ENCODE assay signal across 8 mouse cellular contexts in the genomic region with DNA sequence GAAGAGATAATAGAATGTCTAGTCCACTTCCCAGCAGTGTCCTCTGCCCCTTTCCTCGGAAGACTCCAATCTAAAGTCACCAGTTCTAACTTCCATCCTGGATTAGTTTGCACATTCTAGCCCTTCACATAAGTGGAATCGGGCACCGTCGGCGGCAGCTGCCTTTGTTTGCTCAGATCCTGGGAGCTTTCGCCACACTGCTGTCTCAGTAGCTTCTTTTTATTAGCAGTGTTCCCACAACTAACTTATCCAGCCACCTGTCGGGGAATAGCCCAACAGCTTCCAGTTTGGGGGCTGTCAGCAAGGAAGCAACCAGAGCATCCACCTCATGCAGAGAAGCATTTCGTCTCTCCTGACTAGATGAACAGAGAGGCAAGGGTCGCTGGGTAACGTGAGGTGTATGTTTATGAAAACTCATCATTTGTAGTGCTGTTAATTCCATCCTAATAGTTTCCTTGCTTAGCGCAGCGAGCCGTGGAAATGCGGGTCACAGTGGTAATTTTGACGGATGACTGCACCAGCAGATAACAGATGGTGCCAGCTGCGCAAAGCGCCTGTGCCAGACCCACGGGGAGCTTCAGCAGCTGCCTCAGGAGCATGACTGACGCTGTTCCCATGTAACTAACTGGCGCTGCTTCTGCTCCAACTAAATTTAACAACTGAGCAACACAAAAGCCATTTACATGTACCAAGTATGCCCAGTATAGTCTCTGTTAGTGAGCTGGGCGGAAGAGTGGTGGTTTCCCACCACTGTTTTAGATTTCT. TPM values are rescaled to one million over a fixed set of nuclear protein-coding genes. Genes with fewer than 3 reads are reported as not detected.
DNase-seq lines count a peak whose midpoint lies in the region; ATAC-seq and TF ChIP-seq lines count a peak whose summit lies in the region.

No protein-coding gene starts in this region.

- no peak for TF ChIP-seq EP300 in stomach, postnatal 0 days (optimal IDR thresholded peaks at IDR 0.05)

- H3K4me1 ChIP-seq in midbrain, embryonic 10.5 days, result 0 out of 2 replicates have a peak, but pooled peaks cover 4% of the 10 kb centered on the region
- no peaks in the 10 kb centered on the region for H3K4me1 ChIP-seq in midbrain, embryonic 11.5 days (ENCODE audit: control insufficient read depth, insufficient read depth, low read length)
- no peaks in the 10 kb centered on the region for H3K4me1 ChIP-seq in heart, embryonic 16.5 days (ENCODE audit: control insufficient read depth, insufficient read depth, low read length)
- peaks cover 11% of the 10 kb centered on the region; the same call in 1 of the 2 replicates for H3K4me1 ChIP-seq in midbrain, embryonic 12.5 days
- no peaks in the 10 kb centered on the region for H3K4me1 ChIP-seq in stomach, postnatal 0 days (replicated peaks; ENCODE audit: control insufficient read depth, insufficient read depth)

- H3K27ac ChIP-seq in midbrain, embryonic 10.5 days (replicated peaks), result 0 out of 2 replicates have a peak overlapping the region, but pooled peaks have one; percentile 0
- H3K27ac ChIP-seq in midbrain, embryonic 11.5 days (ENCODE audit: low read depth, low read length), result no peak overlapping the region
- H3K27ac ChIP-seq in heart, embryonic 16.5 days (ENCODE audit: low read length), result peak overlapping the region; percentile 52
- peak overlapping the region; percentile 56; the same call in 1 of the 2 replicates for H3K27ac ChIP-seq in midbrain, embryonic 12.5 days (replicated peaks)
- no peak overlapping the region for H3K27ac ChIP-seq in stomach, postnatal 0 days (replicated peaks)

- no peak for ATAC-seq in midbrain, embryonic 11.5 days (ENCODE audit: low FRiP score)
- ATAC-seq in heart, embryonic 16.5 days (replicated peaks; ENCODE audit: extremely low read depth, insufficient read depth, low FRiP score), result no peak
- no peak for ATAC-seq in midbrain, embryonic 12.5 days (ENCODE audit: low FRiP score, low read depth)
- no peak for ATAC-seq in stomach, postnatal 0 days (ENCODE audit: low FRiP score, low TSS enrichment)
- no peak for ATAC-seq in monocyte, adult 5-6 weeks (replicated peaks; ENCODE audit: insufficient number of reproducible peaks, low FRiP score, low TSS enrichment, poor library complexity, severe bottlenecking)

- WGBS in midbrain, embryonic 10.5 days, result 85% methylated on average over 21 of the region's 21 CpGs
- 80% methylated on average over 21 of the region's 21 CpGs for WGBS in midbrain, embryonic 11.5 days
- 73% methylated on average over 21 of the region's 21 CpGs for WGBS in heart, embryonic 16.5 days
- WGBS in midbrain, embryonic 12.5 days, result 68% methylated on average over 21 of the region's 21 CpGs
- WGBS in stomach, postnatal 0 days, result 49% methylated on average over 21 of the region's 21 CpGs

- H3K27me3 ChIP-seq in midbrain, embryonic 10.5 days (ENCODE audit: low read depth, poor library complexity, severe bottlenecking), result no peaks in the 10 kb centered on the region
- H3K27me3 ChIP-seq in midbrain, embryonic 11.5 days (ENCODE audit: control insufficient read depth, insufficient read depth, low read length), result no peaks in the 10 kb centered on the region
- no peaks in the 10 kb centered on the region for H3K27me3 ChIP-seq in heart, embryonic 16.5 days (ENCODE audit: control insufficient read depth, insufficient read depth, low read length)
- no peaks in the 10 kb centered on the region for H3K27me3 ChIP-seq in midbrain, embryonic 12.5 days
- H3K27me3 ChIP-seq in stomach, postnatal 0 days (ENCODE audit: control insufficient read depth, insufficient read depth, low read length), result no peaks in the 10 kb centered on the region

- TF ChIP-seq CTCF in stomach, postnatal 0 days (IDR thresholded peaks at IDR 0.05; ENCODE audit: low read depth), result no peak

- H3K4me3 ChIP-seq in midbrain, embryonic 10.5 days, result no peak overlapping the region
- no peak overlapping the region for H3K4me3 ChIP-seq in midbrain, embryonic 11.5 days (ENCODE audit: low read depth, low read length)
- no peak overlapping the region for H3K4me3 ChIP-seq in heart, embryonic 16.5 days (ENCODE audit: low read length)
- H3K4me3 ChIP-seq in midbrain, embryonic 12.5 days, result no peak overlapping the region
- H3K4me3 ChIP-seq in stomach, postnatal 0 days (ENCODE audit: low read depth, low read length), result no peak overlapping the region

- no peak overlapping the region for H3K4me2 ChIP-seq in midbrain, embryonic 11.5 days
- H3K4me2 ChIP-seq in heart, embryonic 16.5 days (ENCODE audit: low read depth, low read length), result no peak overlapping the region
- H3K4me2 ChIP-seq in midbrain, embryonic 12.5 days (replicated peaks), result no peak overlapping the region
- no peak overlapping the region for H3K4me2 ChIP-seq in stomach, postnatal 0 days (replicated peaks; ENCODE audit: low read depth)

- H3K9me3 ChIP-seq in midbrain, embryonic 10.5 days (replicated peaks), result no peaks in the 10 kb centered on the region
- H3K9me3 ChIP-seq in midbrain, embryonic 11.5 days (ENCODE audit: control insufficient read depth, low read length), result no peaks in the 10 kb centered on the region
- H3K9me3 ChIP-seq in heart, embryonic 16.5 days (replicated peaks; ENCODE audit: control insufficient read depth, low read length), result no peaks in the 10 kb centered on the region
- H3K9me3 ChIP-seq in midbrain, embryonic 12.5 days, result no peaks in the 10 kb centered on the region
- no peaks in the 10 kb centered on the region for H3K9me3 ChIP-seq in stomach, postnatal 0 days (ENCODE audit: control insufficient read depth, low read length)

- H3K9ac ChIP-seq in midbrain, embryonic 11.5 days (ENCODE audit: low read length), result no peak overlapping the region
- H3K9ac ChIP-seq in heart, embryonic 16.5 days (ENCODE audit: low read length), result no peak overlapping the region
- no peak overlapping the region for H3K9ac ChIP-seq in midbrain, embryonic 12.5 days (replicated peaks)
- no peak overlapping the region for H3K9ac ChIP-seq in stomach, postnatal 0 days (ENCODE audit: low read length)

- no peak for DNase-seq in midbrain, embryonic 10.5 days (ENCODE audit: low spot score)
- DNase-seq in midbrain, embryonic 11.5 days (ENCODE audit: low spot score, missing footprints), result no peak
- peak; percentile 31 to 68 for DNase-seq in kidney, postnatal 36 days
- peak; percentile 15 for DNase-seq in stomach, postnatal 0 days (ENCODE audit: low spot score)
- DNase-seq in spleen, adult 18-20 months, result no peak

- peaks cover 88% of the 10 kb centered on the region for H3K36me3 ChIP-seq in midbrain, embryonic 10.5 days
- 0 out of 2 replicates have a peak, but pooled peaks cover 3% of the 10 kb centered on the region for H3K36me3 ChIP-seq in midbrain, embryonic 11.5 days (ENCODE audit: control insufficient read depth, insufficient read depth, low read length)
- H3K36me3 ChIP-seq in heart, embryonic 16.5 days (ENCODE audit: control insufficient read depth, insufficient read depth), result peaks cover 34% of the 10 kb centered on the region
- H3K36me3 ChIP-seq in midbrain, embryonic 12.5 days, result peaks cover 37% of the 10 kb centered on the region
- 0 out of 2 replicates have a peak, but pooled peaks cover 4% of the 10 kb centered on the region for H3K36me3 ChIP-seq in stomach, postnatal 0 days (ENCODE audit: control insufficient read depth, insufficient read depth, low read length)

RNA-seq across cellular contexts. Expression of a gene that starts 25.7 kb away (rescaled TPM):
- polyA plus RNA-seq in midbrain, embryonic 10.5 days (2016; fragmentation: Nextera tagmentation; extraction: Ambion mirVana), result 22.8 and 23.3 TPM in 2 replicates
- polyA plus RNA-seq in midbrain, embryonic 11.5 days (2014; fragmentation: Nextera tagmentation; extraction: Ambion mirVana), result 11.7 and 13.0 TPM in 2 replicates
- polyA plus RNA-seq in heart, embryonic 16.5 days (2015; fragmentation: Nextera tagmentation; extraction: Ambion mirVana), result 16.0 and 18.4 TPM in 2 replicates
- polyA plus RNA-seq in midbrain, embryonic 12.5 days (2016; fragmentation: Nextera tagmentation; extraction: Ambion mirVana), result 14.0 and 14.1 TPM in 2 replicates
- polyA plus RNA-seq in stomach, postnatal 0 days (2015; fragmentation: Nextera tagmentation; extraction: Ambion mirVana), result 3.7 and 5.3 TPM in 2 replicates
- 25.8 to 32.8 TPM (median 32.4 TPM) in 3 replicates for total RNA-seq in monocyte, adult 5-6 weeks (2017)

RNA-seq across cellular contexts. Expression of a gene that starts 41.7 kb away (rescaled TPM):
- 4.1 and 4.4 TPM in 2 replicates for polyA plus RNA-seq in midbrain, embryonic 10.5 days (2016; fragmentation: Nextera tagmentation; extraction: Ambion mirVana)
- 6.1 and 6.2 TPM in 2 replicates for polyA plus RNA-seq in midbrain, embryonic 11.5 days (2014; fragmentation: Nextera tagmentation; extraction: Ambion mirVana)
- 4.3 and 4.7 TPM in 2 replicates for polyA plus RNA-seq in heart, embryonic 16.5 days (2015; fragmentation: Nextera tagmentation; extraction: Ambion mirVana)
- 7.2 and 7.5 TPM in 2 replicates for polyA plus RNA-seq in midbrain, embryonic 12.5 days (2016; fragmentation: Nextera tagmentation; extraction: Ambion mirVana)
- polyA plus RNA-seq in stomach, postnatal 0 days (2015; fragmentation: Nextera tagmentation; extraction: Ambion mirVana), result 1.6 and 1.8 TPM in 2 replicates
- total RNA-seq in monocyte, adult 5-6 weeks (2017), result 0.85 to 3.6 TPM (median 1.7 TPM) in 3 replicates

RNA-seq across cellular contexts. Expression of a gene that starts 55.6 kb away (rescaled TPM):
- 12.7 and 15.8 TPM in 2 replicates for polyA plus RNA-seq in midbrain, embryonic 10.5 days (2016; fragmentation: Nextera tagmentation; extraction: Ambion mirVana)
- polyA plus RNA-seq in midbrain, embryonic 11.5 days (2014; fragmentation: Nextera tagmentation; extraction: Ambion mirVana), result 10.6 and 12.6 TPM in 2 replicates
- polyA plus RNA-seq in heart, embryonic 16.5 days (2015; fragmentation: Nextera tagmentation; extraction: Ambion mirVana), result 8.2 and 8.3 TPM in 2 replicates
- 14.7 and 18.7 TPM in 2 replicates for polyA plus RNA-seq in midbrain, embryonic 12.5 days (2016; fragmentation: Nextera tagmentation; extraction: Ambion mirVana)
- 2.8 and 3.1 TPM in 2 replicates for polyA plus RNA-seq in stomach, postnatal 0 days (2015; fragmentation: Nextera tagmentation; extraction: Ambion mirVana)
- 2.3 to 8.2 TPM (median 3.1 TPM) in 3 replicates for total RNA-seq in monocyte, adult 5-6 weeks (2017)

Comparison
In these comparisons a context has a peak if more than half of its experiments do, and no peak if none do; other contexts are left out.
1. H3K27ac ChIP-seq: peak in midbrain, embryonic 10.5 days (single experiment), heart, embryonic 16.5 days (single experiment) and midbrain, embryonic 12.5 days (single experiment); none in midbrain, embryonic 11.5 days (single experiment) and stomach, postnatal 0 days (single experiment).
2. DNase-seq: peak in kidney, postnatal 36 days (2 of 2) and stomach, postnatal 0 days (single experiment); none in midbrain, embryonic 10.5 days (single experiment), midbrain, embryonic 11.5 days (single experiment) and spleen, adult 18-20 months (0 of 2).